Mouse (Mus musculus): ENCODE results near the gene Tmtc4.

Tmtc4 gene

GRCm38 (mm10) chr14:122974854-122975570 is 8.8 kb downstream of the Tmtc4 start:
- no peak for DNase-seq (ENCODE audit: low spot score in 2 of 2)

GRCm38 (mm10) chr14:122973091-122973490 is 10.7 kb downstream of the Tmtc4 start:
- DNase-seq (ENCODE audit: low spot score in 2 of 2): no peak

GRCm38 (mm10) chr14:122968049-122968448 is 15.8 kb downstream of the Tmtc4 start:
- DNase-seq (ENCODE audit: low spot score in 2 of 2): no peak

DNA sequence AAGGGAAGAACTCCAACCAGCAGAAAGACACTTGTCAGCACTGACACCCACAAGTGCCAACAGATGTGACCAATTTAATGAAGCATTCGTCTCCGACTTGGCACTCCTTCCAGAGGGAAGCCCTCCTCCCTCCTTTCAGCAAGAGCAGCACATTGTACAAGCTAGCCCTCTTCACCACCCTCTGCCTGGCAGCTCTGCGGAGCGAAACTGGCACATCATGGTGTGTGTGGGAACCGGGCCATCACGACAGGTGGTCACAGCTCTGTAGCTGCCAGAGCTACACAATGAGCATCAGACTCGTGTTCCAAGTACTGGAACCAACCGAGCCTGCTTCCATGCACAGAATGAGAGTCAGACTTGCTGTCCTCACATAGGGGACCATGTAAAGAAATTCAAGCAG is 25.9 kb downstream of the Tmtc4 start:
- DNase-seq (ENCODE audit: low spot score in 2 of 2): no peak

DNA sequence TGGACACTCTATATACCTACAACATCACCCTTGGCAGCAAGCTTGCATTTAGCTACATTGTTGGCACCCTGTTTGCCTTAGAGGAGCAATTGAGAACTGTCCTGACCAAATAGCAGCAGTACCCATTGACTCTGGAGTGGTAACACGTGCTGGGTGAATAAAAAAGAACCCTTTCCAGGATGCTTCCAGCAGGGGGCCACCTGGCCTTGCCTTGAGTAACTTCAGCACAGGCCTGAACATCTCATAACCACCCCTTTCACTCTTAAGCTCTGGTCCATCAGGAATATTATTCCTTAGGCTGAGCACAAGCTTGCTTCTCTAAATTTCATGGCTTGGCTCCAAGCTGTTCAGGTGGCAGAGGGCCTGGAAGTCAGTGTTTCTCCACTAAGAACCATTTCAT is 30.5 kb downstream of the Tmtc4 start:
- DNase-seq (ENCODE audit: low spot score in 2 of 2): peak in 1 of 2 experiments; percentile 8

- no peak for DNase-seq (ENCODE audit: low spot score in 2 of 2)
Measured at GRCm38 (mm10) chr14:122952556-122952955, 31.3 kb downstream of the Tmtc4 start.

DNA sequence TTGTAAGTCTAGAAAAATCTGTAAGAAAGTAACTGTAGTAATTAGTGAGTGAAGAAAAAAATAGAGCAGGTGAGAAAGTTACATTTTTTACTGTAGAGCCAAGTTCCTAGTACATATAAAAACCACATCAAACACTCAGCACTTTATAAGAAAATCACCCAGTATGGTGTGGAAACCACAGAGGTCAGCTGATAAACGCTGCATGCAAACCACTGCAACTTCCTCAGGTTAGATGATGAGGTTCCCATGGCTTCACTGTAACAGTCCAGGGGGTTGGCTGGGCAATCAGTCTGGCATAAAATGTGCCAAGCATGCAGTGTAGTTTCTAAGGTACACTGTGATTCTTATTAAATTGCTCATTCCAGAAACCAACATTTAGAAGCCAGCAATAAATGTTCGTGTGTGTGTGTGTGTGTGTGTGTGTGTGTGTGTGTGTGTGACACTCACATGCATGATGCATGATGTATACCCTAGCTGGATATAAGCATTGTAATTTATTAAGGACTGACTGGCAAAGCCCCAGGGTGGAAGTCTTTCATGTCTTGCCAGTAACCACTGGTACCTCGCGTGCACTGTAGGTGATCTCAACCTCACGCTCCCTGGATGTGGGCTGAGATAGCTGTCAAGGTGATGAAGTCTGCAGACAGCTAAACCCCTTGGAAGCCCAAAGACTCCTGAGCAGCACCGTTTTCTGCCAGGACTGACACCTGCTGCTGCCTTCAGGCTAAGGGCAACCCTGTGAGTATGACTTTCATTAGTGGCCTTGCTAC is 32.0 kb downstream of the Tmtc4 start:
- no peak for DNase-seq (ENCODE audit: low spot score in 2 of 2)

DNA sequence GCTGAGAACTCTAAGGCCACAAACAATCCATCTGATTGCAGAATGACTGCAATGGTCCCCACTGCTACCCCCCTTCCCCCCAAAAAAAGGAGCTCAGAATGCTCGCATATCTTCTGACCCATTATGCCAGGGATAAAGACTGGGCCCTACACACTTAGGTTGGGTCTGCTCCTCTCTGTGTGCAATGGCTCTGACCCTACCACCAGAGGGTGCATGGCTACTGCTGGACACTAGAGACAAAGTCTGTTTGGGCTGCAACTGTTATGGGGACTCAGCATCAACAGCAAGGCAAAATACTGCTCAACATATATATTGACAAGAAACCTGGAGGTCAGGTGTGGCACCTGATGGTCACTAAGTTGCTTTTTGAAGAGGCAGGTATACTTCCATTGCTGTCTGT is 32.9 kb downstream of the Tmtc4 start:
- no peak for DNase-seq (ENCODE audit: low spot score in 2 of 2)

DNA sequence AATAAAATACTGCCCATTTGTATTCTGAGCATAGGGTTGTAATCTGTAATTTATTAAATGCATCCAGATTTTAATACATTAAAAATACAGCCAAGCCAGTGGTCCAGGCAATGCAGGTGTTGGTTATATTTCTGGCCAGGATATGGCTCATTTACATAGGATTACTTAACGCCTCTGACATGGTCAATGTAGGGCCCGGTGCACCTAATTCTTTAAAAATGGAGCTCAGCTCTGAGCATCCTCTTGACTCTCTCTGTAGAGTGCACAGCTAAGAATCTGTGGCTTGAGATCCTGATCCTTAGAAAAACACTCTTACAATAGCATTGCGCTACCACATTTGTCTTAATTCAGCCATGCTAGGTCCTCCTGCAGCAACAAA is 40.4 kb downstream of the Tmtc4 start:
- DNase-seq (ENCODE audit: low spot score in 2 of 2): no peak

GRCm38 (mm10) chr14:122942757-122943474 is 40.9 kb downstream of the Tmtc4 start:
- DNase-seq (ENCODE audit: low spot score in 2 of 2): no peak

- no peak for DNase-seq (ENCODE audit: low spot score in 2 of 2)
Measured at GRCm38 (mm10) chr14:122936460-122936859, 47.4 kb downstream of the Tmtc4 start.

DNA sequence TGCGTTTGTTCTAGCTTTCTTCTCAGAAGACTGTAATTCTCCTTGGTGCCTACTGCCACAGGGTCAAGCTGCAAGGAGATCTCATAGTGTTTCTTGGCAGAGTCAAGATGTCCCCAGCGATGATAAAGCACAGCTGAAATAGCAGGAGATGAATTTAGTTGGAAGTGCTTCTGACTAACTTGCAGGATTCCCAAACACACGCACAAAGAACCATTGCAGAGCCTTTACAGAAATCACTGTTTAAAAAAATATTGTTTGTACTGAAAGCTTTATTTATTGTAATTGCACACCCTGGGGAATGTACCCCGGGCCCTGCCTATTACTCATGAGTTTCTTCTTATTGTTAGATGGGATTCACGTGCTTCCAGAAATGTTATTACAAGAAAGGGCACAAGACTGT is 63.8 kb downstream of the Tmtc4 start:
- DNase-seq (ENCODE audit: low spot score in 2 of 2): no peak

- DNase-seq (ENCODE audit: low spot score in 2 of 2): no peak
Measured at GRCm38 (mm10) chr14:122917676-122918075, 66.2 kb downstream of the Tmtc4 start.

GRCm38 (mm10) chr14:122913657-122914056 is 70.2 kb downstream of the Tmtc4 start, which contains the start of gene Ggact:
TSS of gene Ggact (minus strand) at chr14:122913757.
- DNase-seq (ENCODE audit: low spot score in 2 of 2): no peak

DNA sequence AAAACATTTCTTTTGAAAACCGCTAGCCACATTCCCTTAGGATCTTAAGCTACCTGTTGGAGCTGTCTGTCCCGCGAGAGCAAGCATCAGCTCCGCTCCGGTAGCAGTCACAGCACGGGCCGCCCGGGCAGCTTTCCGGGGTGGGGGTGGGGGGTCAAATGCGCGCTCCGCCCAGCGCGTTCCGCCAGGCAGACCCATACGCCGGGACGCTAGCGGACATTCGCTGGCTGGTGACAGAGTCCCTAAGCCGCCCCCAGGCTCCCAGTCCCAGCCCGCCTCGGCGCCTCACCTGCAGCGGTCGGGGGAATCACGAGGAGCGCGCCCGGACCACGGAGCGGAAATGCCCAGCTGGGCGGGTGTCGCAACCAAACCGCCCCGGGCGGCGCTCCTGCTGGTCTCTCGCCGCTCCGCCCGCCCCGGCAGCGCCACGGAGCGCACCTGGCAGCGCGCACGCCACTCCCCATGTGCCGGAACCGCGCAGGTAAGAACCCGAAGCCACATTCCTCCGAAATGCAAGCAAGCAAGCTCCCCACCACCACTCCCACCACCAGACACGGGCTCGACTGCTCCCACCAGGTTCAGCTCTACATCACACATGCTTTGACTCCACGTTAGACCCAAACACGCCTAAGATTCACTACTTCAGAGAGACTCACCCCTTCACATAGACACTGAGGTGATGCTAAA is 70.9 kb downstream of the Tmtc4 start:
- peak; percentile 40 to 63 for DNase-seq (ENCODE audit: low spot score in 2 of 2)

GRCm38 (mm10) chr14:122912137-122912536 is 71.7 kb downstream of the Tmtc4 start:
- no peak for DNase-seq (ENCODE audit: low spot score in 2 of 2)

DNA sequence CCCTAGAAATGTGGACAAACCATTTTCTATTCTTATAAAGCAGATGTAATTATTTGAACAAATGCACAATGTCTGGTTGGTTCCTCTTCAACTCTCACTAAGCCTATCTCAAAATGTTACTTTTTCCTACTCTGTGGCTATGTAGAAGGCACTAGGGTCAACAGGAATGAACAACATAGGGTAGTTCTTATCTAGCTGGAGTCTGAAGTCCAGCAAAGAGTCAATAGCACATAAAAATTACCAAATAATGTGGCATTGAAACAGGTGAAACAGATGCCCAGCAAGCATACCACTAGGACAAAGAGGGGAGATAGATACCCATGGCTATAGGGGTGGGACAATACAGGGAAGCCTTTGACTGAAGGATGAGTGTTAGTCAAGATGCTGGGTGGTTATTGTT is 72.6 kb downstream of the Tmtc4 start:
- no peak for DNase-seq (ENCODE audit: low spot score in 2 of 2)

- no peak for DNase-seq (ENCODE audit: low spot score in 2 of 2)
Measured at GRCm38 (mm10) chr14:122909368-122910091, 74.3 kb downstream of the Tmtc4 start.

- DNase-seq (ENCODE audit: low spot score in 2 of 2): no peak
Measured at GRCm38 (mm10) chr14:122908075-122908474, 75.8 kb downstream of the Tmtc4 start.

GRCm38 (mm10) chr14:122905007-122905406 is 78.8 kb downstream of the Tmtc4 start:
- DNase-seq (ENCODE audit: low spot score in 2 of 2): no peak

DNA sequence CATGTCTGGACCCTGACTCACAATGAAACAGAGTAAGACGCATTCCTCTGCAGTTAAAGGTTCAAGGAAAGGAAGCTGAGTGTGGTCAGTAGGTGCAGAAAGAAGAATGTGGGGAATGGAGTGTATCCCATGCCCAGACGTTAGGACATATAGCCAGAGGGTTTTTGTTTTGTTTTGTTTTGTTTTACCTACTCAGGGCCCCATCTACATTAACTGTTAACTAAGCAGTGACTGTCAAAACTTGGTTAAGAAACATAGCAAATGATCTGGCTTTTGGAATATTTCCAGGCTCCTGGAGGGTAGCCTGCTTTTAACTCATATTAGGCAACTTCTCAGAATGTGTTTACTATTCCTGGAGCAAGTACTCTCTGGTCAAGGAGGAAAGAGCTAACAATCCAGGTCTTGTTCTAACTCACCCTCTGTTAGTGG is 79.9 kb downstream of the Tmtc4 start:
- no peak for DNase-seq (ENCODE audit: low spot score in 2 of 2)
